Mouse (Mus musculus): ENCODE data around the gene Larp1b. TPM values are rescaled to one million over a fixed set of nuclear protein-coding genes. Genes with fewer than 3 reads are reported as not detected.

Larp1b gene
- polyA plus RNA-seq, 1 experiment from 2014 or later: 3.1 TPM

Other genes starting within 250 kb of the Larp1b start
- 0.18 and 0.19 TPM in 2 replicates for gene Slc25a31, start 241.0 kb upstream of the Larp1b start, polyA plus RNA-seq (2015; fragmentation: Nextera tagmentation; extraction: Ambion mirVana)
- gene Hspa4l, start 205.3 kb upstream of the Larp1b start, polyA plus RNA-seq (2015; fragmentation: Nextera tagmentation; extraction: Ambion mirVana): 38.2 and 48.1 TPM in 2 replicates
- gene Plk4, start 149.8 kb upstream of the Larp1b start, polyA plus RNA-seq (2015; fragmentation: Nextera tagmentation; extraction: Ambion mirVana): 26.1 and 27.2 TPM in 2 replicates
- 26.0 and 26.5 TPM in 2 replicates for gene Mfsd8, start 102.9 kb upstream of the Larp1b start, polyA plus RNA-seq (2015; fragmentation: Nextera tagmentation; extraction: Ambion mirVana)
- gene Abhd18, start 102.9 kb upstream of the Larp1b start, polyA plus RNA-seq (2015; fragmentation: Nextera tagmentation; extraction: Ambion mirVana): 12.4 and 16.6 TPM in 2 replicates
- gene 1700034I23Rik, start 47.3 kb upstream of the Larp1b start, polyA plus RNA-seq (2015; fragmentation: Nextera tagmentation; extraction: Ambion mirVana): 0.42 and 0.52 TPM in 2 replicates
- 31.0 and 32.5 TPM in 2 replicates for gene Pgrmc2, start 133.2 kb downstream of the Larp1b start, polyA plus RNA-seq (2015; fragmentation: Nextera tagmentation; extraction: Ambion mirVana)